Mouse (Mus musculus) natural killer cell, adult 2 months (primary cell): ENCODE measurements around the gene 4930447F04Rik.

ENCODE experiments used
- DNase-seq, 2 experiments: peaks; one replicate each; pipeline ENCODE4 v3.0.0; 2022; ENCODE audit warnings: low spot score in 2 of 2

4930447F04Rik gene

GRCm38 (mm10) chrX:66304124-66304523 lies at the start of gene 4930447F04Rik:
TSS of gene 4930447F04Rik (minus strand) at chrX:66304224.
- no peak for DNase-seq
